Comparison of ENCODE assay signal across 9 mouse cellular contexts in the genomic region with DNA sequence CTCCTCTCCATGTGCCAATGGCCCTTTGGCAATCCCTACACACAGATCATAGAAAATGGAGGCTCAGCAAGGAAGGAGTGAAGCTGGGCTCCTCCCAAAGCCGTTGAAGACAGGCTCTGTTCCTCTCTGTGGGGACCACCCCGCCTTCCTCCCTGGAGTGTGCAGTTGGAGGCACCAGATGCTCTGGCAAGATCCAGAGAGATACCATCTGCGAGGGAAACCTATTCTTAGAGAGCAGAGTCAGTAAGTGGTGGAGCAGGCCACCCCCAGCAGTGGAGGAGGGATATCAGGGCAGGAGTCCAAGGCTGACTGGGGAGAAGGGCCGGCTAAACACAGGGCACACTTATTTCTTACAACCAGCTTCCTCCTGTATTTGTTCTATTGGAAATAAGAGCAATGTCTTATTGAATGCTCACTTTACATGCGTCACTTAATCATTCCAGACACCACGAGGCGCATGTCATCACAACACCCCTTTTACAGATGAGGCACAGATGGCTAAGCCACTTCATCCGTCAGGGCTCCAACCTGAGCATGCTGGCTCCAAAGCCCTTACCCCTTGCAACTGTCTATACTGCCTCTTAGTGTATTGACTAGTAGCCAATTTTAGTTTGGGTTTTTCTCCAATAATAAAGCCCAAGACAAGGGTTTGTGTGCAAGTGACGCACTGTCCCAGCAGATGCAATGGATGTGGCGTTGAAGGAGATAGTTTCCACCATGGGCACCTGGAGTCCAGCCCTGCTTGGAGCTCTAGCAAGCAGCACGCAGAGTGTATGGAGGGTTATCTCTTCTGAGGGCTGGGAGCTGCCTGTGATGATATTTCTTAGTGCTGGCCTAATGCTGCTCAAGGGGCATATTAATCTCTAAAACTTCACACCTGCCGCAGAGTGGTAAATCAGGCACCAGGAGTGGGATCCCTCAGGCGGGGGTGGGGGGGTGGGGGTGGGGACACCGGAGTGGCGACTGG. TPM values are rescaled to one million over a fixed set of nuclear protein-coding genes. Genes with fewer than 3 reads are reported as not detected.
DNase-seq lines count a peak whose midpoint lies in the region; ATAC-seq and TF ChIP-seq lines count a peak whose summit lies in the region.
"Had no signal": no experiment of that assay in that cellular context is flagged by ENCODE, and none has a peak within 500 bp of the region (broad histone marks: within the 10 kb centered on the region; RNA-seq: fewer than 3 reads in every experiment).

No protein-coding gene starts in this region.

- peak; percentile 61 for DNase-seq in lung, postnatal 0 days (ENCODE audit: low spot score)
- DNase-seq in lung, postnatal 14 days, result no peak
- DNase-seq in layer of hippocampus, adult 8-10 months (ENCODE audit: low spot score in 2 of 2), result peak; percentile 93 to 94
- no peak for DNase-seq in kidney, postnatal 4 days
- no peak for DNase-seq in thymus, postnatal 10 days (ENCODE audit: low spot score in 2 of 2)
- no peak for DNase-seq in thymus, postnatal 36 days

- ATAC-seq in lung, postnatal 0 days, result peak; percentile 64
- 0 out of 2 replicates have a peak, but pooled peaks have one; percentile 26 for ATAC-seq in erythroblast, adult 5-6 weeks (replicated peaks; ENCODE audit: low FRiP score, poor library complexity, severe bottlenecking)
- ATAC-seq in megakaryocyte progenitor cell, adult 5-6 weeks (replicated peaks; ENCODE audit: poor library complexity), result peak; percentile 73

- no peak overlapping the region for H3K4me3 ChIP-seq in lung, postnatal 0 days (ENCODE audit: low read depth, low read length)

- H3K27ac ChIP-seq in lung, postnatal 0 days (ENCODE audit: low read length), result no peak overlapping the region
- H3K27ac ChIP-seq: kidney, postnatal 0 days had no signal

- H3K9me3 ChIP-seq in lung, postnatal 0 days (ENCODE audit: low read length), result no peaks in the 10 kb centered on the region

- no peak for TF ChIP-seq CTCF in lung, postnatal 0 days (IDR thresholded peaks at IDR 0.05)

- no peaks in the 10 kb centered on the region for H3K4me1 ChIP-seq in lung, postnatal 0 days (ENCODE audit: insufficient read depth, low read depth, low read length)

- WGBS in lung, postnatal 0 days, result 50% methylated on average over 15 of the region's 15 CpGs

- H3K4me2 ChIP-seq in lung, postnatal 0 days (replicated peaks; ENCODE audit: low read depth, low read length), result no peak overlapping the region

- H3K9ac ChIP-seq in lung, postnatal 0 days (replicated peaks; ENCODE audit: low read depth), result no peak overlapping the region

- TF ChIP-seq EP300 in lung, postnatal 0 days (IDR thresholded peaks at IDR 0.05), result no peak

- no peaks in the 10 kb centered on the region for H3K27me3 ChIP-seq in lung, postnatal 0 days (replicated peaks; ENCODE audit: insufficient read depth, low read length)

- H3K36me3 ChIP-seq in lung, postnatal 0 days (ENCODE audit: insufficient read depth, low read length), result peaks cover 9% of the 10 kb centered on the region; the same call in 1 of the 2 replicates

RNA-seq across cellular contexts. Expression of a gene that starts 14.5 kb away (rescaled TPM):
- 5.4 and 7.5 TPM in 2 replicates for polyA plus RNA-seq in lung, postnatal 0 days (2015; fragmentation: Nextera tagmentation; extraction: Ambion mirVana)
- total RNA-seq in erythroblast, adult 5-6 weeks (2015; ENCODE audit: low replicate concordance), result 6.7 and 11.1 TPM in 2 replicates
- 5.5 and 7.0 TPM in 2 replicates for total RNA-seq in erythroblast, adult 5-6 weeks (2017; ENCODE audit: low replicate concordance)
- 1 to 10 TPM; 3.5 to 5.1 (median 4.5) TPM for total RNA-seq in layer of hippocampus, adult 8-10 months (2022)
- 21.2 and 23.7 TPM in 2 replicates for total RNA-seq in megakaryocyte progenitor cell, adult 5-6 weeks (2015)
- total RNA-seq in megakaryocyte progenitor cell, adult 5-6 weeks (2017), result 14.1 and 14.2 TPM in 2 replicates

RNA-seq across cellular contexts. Expression of a gene that starts 19.3 kb away (rescaled TPM):
- 29.0 and 33.5 TPM in 2 replicates for polyA plus RNA-seq in lung, postnatal 0 days (2015; fragmentation: Nextera tagmentation; extraction: Ambion mirVana)
- 9.0 and 9.6 TPM in 2 replicates for total RNA-seq in erythroblast, adult 5-6 weeks (2015; ENCODE audit: low replicate concordance)
- total RNA-seq in erythroblast, adult 5-6 weeks (2017; ENCODE audit: low replicate concordance), result 7.5 and 11.2 TPM in 2 replicates
- total RNA-seq in layer of hippocampus, adult 8-10 months (2022), result 10 to 100 TPM; 11.3 to 12.6 (median 11.7) TPM
- 14.6 and 14.9 TPM in 2 replicates for total RNA-seq in megakaryocyte progenitor cell, adult 5-6 weeks (2015)
- total RNA-seq in megakaryocyte progenitor cell, adult 5-6 weeks (2017), result 9.2 and 10.7 TPM in 2 replicates

RNA-seq across cellular contexts. Expression of a gene that starts 25.5 kb away (rescaled TPM):
- polyA plus RNA-seq in lung, postnatal 0 days (2015; fragmentation: Nextera tagmentation; extraction: Ambion mirVana), result 0.81 and 1.4 TPM in 2 replicates
- total RNA-seq in erythroblast, adult 5-6 weeks (2015; ENCODE audit: low replicate concordance), result 0.63 TPM in 1 of 2 replicates, not detected in the other
- 11.6 TPM in 1 of 2 replicates, not detected in the other for total RNA-seq in erythroblast, adult 5-6 weeks (2017; ENCODE audit: low replicate concordance)
- total RNA-seq in layer of hippocampus, adult 8-10 months (2022), result 10 to 100 TPM; 29.2 to 33.2 (median 30.4) TPM
- total RNA-seq in megakaryocyte progenitor cell, adult 5-6 weeks (2015), result 1.4 and 3.9 TPM in 2 replicates
- 1.3 and 1.7 TPM in 2 replicates for total RNA-seq in megakaryocyte progenitor cell, adult 5-6 weeks (2017)

RNA-seq across cellular contexts. Expression of a gene that starts 28.9 kb away (rescaled TPM):
- 0.76 and 1.0 TPM in 2 replicates for polyA plus RNA-seq in lung, postnatal 0 days (2015; fragmentation: Nextera tagmentation; extraction: Ambion mirVana)
- 6.9 and 11.0 TPM in 2 replicates for total RNA-seq in erythroblast, adult 5-6 weeks (2015; ENCODE audit: low replicate concordance)
- total RNA-seq in erythroblast, adult 5-6 weeks (2017; ENCODE audit: low replicate concordance), result 6.4 TPM in 2 replicates
- total RNA-seq in layer of hippocampus, adult 8-10 months (2022), result 10 to 100 TPM in 1 of 4 experiments, 1 to 10 TPM in 3; 8.6 to 10.8 (median 9.3) TPM
- 3.3 and 4.0 TPM in 2 replicates for total RNA-seq in megakaryocyte progenitor cell, adult 5-6 weeks (2015)
- 1.2 and 2.3 TPM in 2 replicates for total RNA-seq in megakaryocyte progenitor cell, adult 5-6 weeks (2017)

RNA-seq across cellular contexts. Expression of a gene that starts 29.0 kb away (rescaled TPM):
- 0.40 and 0.61 TPM in 2 replicates for polyA plus RNA-seq in lung, postnatal 0 days (2015; fragmentation: Nextera tagmentation; extraction: Ambion mirVana)
- total RNA-seq in erythroblast, adult 5-6 weeks (2015; ENCODE audit: low replicate concordance), result 6.7 TPM in 1 of 2 replicates, not detected in the other
- 1.8 TPM in 1 of 2 replicates, not detected in the other for total RNA-seq in erythroblast, adult 5-6 weeks (2017; ENCODE audit: low replicate concordance)
- total RNA-seq in layer of hippocampus, adult 8-10 months (2022), result not detected
- total RNA-seq in megakaryocyte progenitor cell, adult 5-6 weeks (2015), result 0.54 TPM in 1 of 2 replicates, not detected in the other
- not detected in 2 replicates for total RNA-seq in megakaryocyte progenitor cell, adult 5-6 weeks (2017)

Comparison
In these comparisons a context has a peak if more than half of its experiments do, and no peak if none do; other contexts are left out.
1. DNase-seq: peak in lung, postnatal 0 days (single experiment) and layer of hippocampus, adult 8-10 months (2 of 2); none in lung, postnatal 14 days (single experiment), kidney, postnatal 4 days (0 of 2), thymus, postnatal 10 days (0 of 2) and thymus, postnatal 36 days (0 of 2).
2. Peak in every context shown above with its lines, with median percentiles within 50 percentile points of each other: ATAC-seq.